ENCODE assay signal across 8 mouse cellular contexts in the genomic region with DNA sequence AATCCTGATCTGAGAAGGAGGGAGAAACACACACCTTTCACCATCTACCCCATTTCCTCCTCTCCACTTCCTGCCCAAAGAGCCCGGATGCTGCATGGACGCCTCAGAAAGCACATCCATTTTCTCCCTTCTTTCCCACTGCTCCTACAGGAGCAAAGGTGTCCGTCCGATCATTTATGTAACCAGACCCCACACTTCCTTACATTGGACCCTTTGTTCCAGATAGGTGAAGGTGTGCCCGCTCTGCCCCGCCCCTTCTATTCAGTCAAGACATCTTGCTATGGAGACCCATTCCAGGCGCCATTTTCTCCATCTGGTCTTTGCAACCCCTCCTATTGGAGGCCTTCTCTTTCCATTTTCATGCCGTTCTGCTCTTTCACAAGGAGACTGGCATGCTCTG. TPM values are rescaled to one million over a fixed set of nuclear protein-coding genes. Genes with fewer than 3 reads are reported as not detected.
DNase-seq lines count a peak whose midpoint lies in the region; ATAC-seq lines count a peak whose summit lies in the region.

No protein-coding gene starts in this region.

- peaks cover 32% of the 10 kb centered on the region for H3K4me1 ChIP-seq in kidney, embryonic 16.5 days (ENCODE audit: insufficient read depth, low read length)
- H3K4me1 ChIP-seq in intestine, embryonic 16.5 days (ENCODE audit: control insufficient read depth, insufficient read depth, low read length): peaks cover 10% of the 10 kb centered on the region
- peaks cover 25% of the 10 kb centered on the region; the same call in 1 of the 2 replicates for H3K4me1 ChIP-seq in neural tube, embryonic 14.5 days (ENCODE audit: control insufficient read depth, insufficient read depth, low read length)

- H3K27ac ChIP-seq in kidney, embryonic 16.5 days (ENCODE audit: low read length): peak overlapping the region; percentile 87
- H3K27ac ChIP-seq in intestine, embryonic 16.5 days (ENCODE audit: low read length): peak overlapping the region; percentile 74
- H3K27ac ChIP-seq in neural tube, embryonic 14.5 days (ENCODE audit: low read depth, low read length): peak overlapping the region; percentile 80

- intact Hi-C loops in left cerebral cortex, postnatal 25 days (cut with DNase I): no loop called here

- peaks cover 50% of the 10 kb centered on the region for H3K9me3 ChIP-seq in kidney, embryonic 16.5 days (ENCODE audit: low read length)
- H3K9me3 ChIP-seq in intestine, embryonic 16.5 days (ENCODE audit: control insufficient read depth, low read length): peaks cover 31% of the 10 kb centered on the region
- H3K9me3 ChIP-seq in neural tube, embryonic 14.5 days (ENCODE audit: control insufficient read depth, low read length): peaks cover 11% of the 10 kb centered on the region

- DNase-seq in kidney, postnatal 14 days: no peak
- peak; percentile 68 for DNase-seq in embryo, embryonic 11 days
- DNase-seq in left cerebral cortex, postnatal 25 days (ENCODE audit: low spot score in 2 of 2): no peak
- no peak for DNase-seq in layer of hippocampus, adult 18-20 months (ENCODE audit: low spot score in 2 of 2)
- DNase-seq in frontal cortex, postnatal 14 days (ENCODE audit: low spot score in 2 of 2): no peak

- peaks cover 21% of the 10 kb centered on the region for H3K27me3 ChIP-seq in kidney, embryonic 16.5 days (ENCODE audit: insufficient read depth, low read length)
- peaks cover 17% of the 10 kb centered on the region for H3K27me3 ChIP-seq in intestine, embryonic 16.5 days (replicated peaks; ENCODE audit: control insufficient read depth, insufficient read depth, low read length)
- peaks cover 8% of the 10 kb centered on the region for H3K27me3 ChIP-seq in neural tube, embryonic 14.5 days (ENCODE audit: control insufficient read depth, insufficient read depth, low read length)

- peaks cover 10% of the 10 kb centered on the region; the same call in 1 of the 2 replicates for H3K36me3 ChIP-seq in kidney, embryonic 16.5 days (ENCODE audit: insufficient read depth, low read length)
- peaks cover 4% of the 10 kb centered on the region; the same call in 1 of the 2 replicates for H3K36me3 ChIP-seq in intestine, embryonic 16.5 days (ENCODE audit: control insufficient read depth, insufficient read depth, low read length)
- H3K36me3 ChIP-seq in neural tube, embryonic 14.5 days (ENCODE audit: control insufficient read depth, insufficient read depth, low read length): no peaks in the 10 kb centered on the region

- H3K4me2 ChIP-seq in kidney, embryonic 16.5 days (replicated peaks; ENCODE audit: low read depth, low read length): peak overlapping the region; percentile 56
- H3K4me2 ChIP-seq in intestine, embryonic 16.5 days (ENCODE audit: low read depth, low read length): peak overlapping the region; percentile 62
- peak overlapping the region; percentile 53 for H3K4me2 ChIP-seq in neural tube, embryonic 14.5 days (ENCODE audit: low read depth, low read length)

- WGBS in kidney, embryonic 16.5 days: 45% methylated on average over 8 of the region's 8 CpGs
- WGBS in intestine, embryonic 16.5 days: 52% methylated on average over 8 of the region's 8 CpGs
- 50% methylated on average over 8 of the region's 8 CpGs for WGBS in neural tube, embryonic 14.5 days

- H3K9ac ChIP-seq in kidney, embryonic 16.5 days (replicated peaks; ENCODE audit: low read length): peak overlapping the region; percentile 72
- peak overlapping the region; percentile 74 for H3K9ac ChIP-seq in intestine, embryonic 16.5 days (ENCODE audit: low read depth, low read length)
- H3K9ac ChIP-seq in neural tube, embryonic 14.5 days (replicated peaks; ENCODE audit: low read depth, low read length): peak overlapping the region; percentile 62

- peak overlapping the region; percentile 56 for H3K4me3 ChIP-seq in kidney, embryonic 16.5 days (ENCODE audit: low read length)
- peak overlapping the region; percentile 63 for H3K4me3 ChIP-seq in intestine, embryonic 16.5 days (ENCODE audit: low read length)
- peak overlapping the region; percentile 58 for H3K4me3 ChIP-seq in neural tube, embryonic 14.5 days (ENCODE audit: low read depth, low read length)

- no peak for ATAC-seq in kidney, embryonic 16.5 days (ENCODE audit: low FRiP score, low TSS enrichment)
- no peak for ATAC-seq in intestine, embryonic 16.5 days
- ATAC-seq in neural tube, embryonic 14.5 days (ENCODE audit: low read depth): peak; percentile 1; the same call in 1 of the 2 replicates

RNA-seq across cellular contexts. Expression of a gene that starts 10.3 kb away (rescaled TPM):
- 743 and 1,325 TPM in 2 replicates for polyA plus RNA-seq in kidney, embryonic 16.5 days (2015; fragmentation: Nextera tagmentation; extraction: Ambion mirVana)
- 402 and 775 TPM in 2 replicates for polyA plus RNA-seq in intestine, embryonic 16.5 days (2015; fragmentation: Nextera tagmentation; extraction: Ambion mirVana)
- polyA plus RNA-seq in neural tube, embryonic 14.5 days (2014; fragmentation: Nextera tagmentation; extraction: Ambion mirVana): 1,718 and 1,785 TPM in 2 replicates
- total RNA-seq in left cerebral cortex, postnatal 25 days (2021): 1,000 to 10,000 TPM; 1,712 to 1,744 TPM
- 1,000 to 10,000 TPM; 1,915 to 1,929 TPM for total RNA-seq in layer of hippocampus, adult 18-20 months (2021)

RNA-seq across cellular contexts. Expression of a gene that starts 52.1 kb away (rescaled TPM):
- 18.2 and 28.2 TPM in 2 replicates for polyA plus RNA-seq in kidney, embryonic 16.5 days (2015; fragmentation: Nextera tagmentation; extraction: Ambion mirVana)
- polyA plus RNA-seq in intestine, embryonic 16.5 days (2015; fragmentation: Nextera tagmentation; extraction: Ambion mirVana): 37.0 and 98.1 TPM in 2 replicates
- 10.0 and 11.8 TPM in 2 replicates for polyA plus RNA-seq in neural tube, embryonic 14.5 days (2014; fragmentation: Nextera tagmentation; extraction: Ambion mirVana)
- 1 to 10 TPM; 2.2 to 3.0 TPM for total RNA-seq in left cerebral cortex, postnatal 25 days (2021)
- 1 to 10 TPM; 3.1 to 3.2 TPM for total RNA-seq in layer of hippocampus, adult 18-20 months (2021)
